Mouse (Mus musculus) kidney, postnatal 25 days (tissue): ENCODE data around the gene Gm9970.

Experiments used
- DNase-seq, 2 experiments: peaks; one replicate each; pipeline ENCODE4 v3.0.0; 2021; ENCODE audit warnings: mixed read lengths in 2 of 2

Gene Gm9970

GRCm38 (mm10) chr5:31194486-31195485 lies 46.2 kb downstream of the Gm9970 start:
- DNase-seq = no peak

- DNase-seq = no peak
Measured at GRCm38 (mm10) chr5:31193631-31194281, 47.3 kb downstream of the Gm9970 start.

GRCm38 (mm10) chr5:31192939-31193630 lies 47.9 kb downstream of the Gm9970 start, which contains the start of the genes Snx17 and Eif2b4:
Gene Snx17 (plus strand): TSS chr5:31193227.
Gene Eif2b4 (minus strand): TSS chr5:31193430.
- peak; percentile 99 to 100 for DNase-seq

GRCm38 (mm10) chr5:31192045-31192938 lies 48.7 kb downstream of the Gm9970 start:
- peak; percentile 78 to 89 for DNase-seq
